ENCODE assay signal across 29 mouse cellular contexts in genomic region chr17:12607202-12607601, GRCm38 (mm10). TPM values are rescaled to one million over a fixed set of nuclear protein-coding genes. Genes with fewer than 3 reads are reported as not detected.
A peak's percentile ranks its signal among the peaks of the same experiment; 100 is the strongest.
DNase-seq lines count a peak whose midpoint lies in the region; ATAC-seq and TF ChIP-seq lines count a peak whose summit lies in the region.
"Had no signal": no experiment of that assay in that cellular context is flagged by ENCODE, and none has a peak within 500 bp of the region (broad histone marks: within the 10 kb centered on the region; RNA-seq: fewer than 3 reads in every experiment).

No protein-coding gene starts in this region.

- 0 out of 2 replicates have a peak, but pooled peaks cover 6% of the 10 kb centered on the region for H3K4me1 ChIP-seq in heart, embryonic 15.5 days (replicated peaks)
- H3K4me1 ChIP-seq in heart, embryonic 11.5 days (ENCODE audit: control insufficient read depth, insufficient read depth, low read length): 0 out of 2 replicates have a peak, but pooled peaks cover 3% of the 10 kb centered on the region
- H3K4me1 ChIP-seq in lung, embryonic 14.5 days (ENCODE audit: insufficient read depth): no peaks in the 10 kb centered on the region
- H3K4me1 ChIP-seq: embryonic facial prominence, embryonic 12.5 days; hindbrain, embryonic 10.5 days; hindbrain, embryonic 15.5 days; limb, embryonic 13.5 days; midbrain, embryonic 12.5 days; neural tube, embryonic 12.5 days had no signal

- no peak overlapping the region for H3K4me3 ChIP-seq in heart, embryonic 15.5 days
- H3K4me3 ChIP-seq in heart, embryonic 11.5 days (ENCODE audit: low read depth, low read length): no peak overlapping the region
- no peak overlapping the region for H3K4me3 ChIP-seq in lung, embryonic 14.5 days (ENCODE audit: low read depth, low read length)
- H3K4me3 ChIP-seq: embryonic facial prominence, embryonic 12.5 days; heart, embryonic 10.5 days; hindbrain, embryonic 10.5 days; hindbrain, embryonic 15.5 days; limb, embryonic 13.5 days; megakaryocyte, embryonic 14.5 days; midbrain, embryonic 12.5 days; myocyte; neural tube, embryonic 12.5 days had no signal

- no peaks in the 10 kb centered on the region for H3K9me3 ChIP-seq in heart, embryonic 15.5 days (replicated peaks)
- H3K9me3 ChIP-seq in heart, embryonic 11.5 days (replicated peaks; ENCODE audit: control insufficient read depth, low read length): no peaks in the 10 kb centered on the region
- no peaks in the 10 kb centered on the region for H3K9me3 ChIP-seq in lung, embryonic 14.5 days (ENCODE audit: low read depth, low read length)
- H3K9me3 ChIP-seq: embryonic facial prominence, embryonic 12.5 days; heart, embryonic 10.5 days; hindbrain, embryonic 10.5 days; hindbrain, embryonic 15.5 days; limb, embryonic 13.5 days; megakaryocyte, embryonic 14.5 days; midbrain, embryonic 12.5 days; neural tube, embryonic 12.5 days had no signal

- no peak overlapping the region for H3K27ac ChIP-seq in heart, embryonic 15.5 days
- H3K27ac ChIP-seq in heart, embryonic 11.5 days (ENCODE audit: low read depth, low read length): no peak overlapping the region
- H3K27ac ChIP-seq in lung, embryonic 14.5 days (ENCODE audit: low read depth): no peak overlapping the region
- H3K27ac ChIP-seq: embryonic facial prominence, embryonic 12.5 days; heart, embryonic 10.5 days; hindbrain, embryonic 10.5 days; hindbrain, embryonic 15.5 days; limb, embryonic 13.5 days; midbrain, embryonic 12.5 days; neural tube, embryonic 12.5 days had no signal

- H3K36me3 ChIP-seq in heart, embryonic 15.5 days: no peaks in the 10 kb centered on the region
- no peaks in the 10 kb centered on the region for H3K36me3 ChIP-seq in heart, embryonic 11.5 days (ENCODE audit: control insufficient read depth, insufficient read depth, low read length)
- no peaks in the 10 kb centered on the region for H3K36me3 ChIP-seq in lung, embryonic 14.5 days (ENCODE audit: insufficient read depth)
- H3K36me3 ChIP-seq: embryonic facial prominence, embryonic 12.5 days; heart, embryonic 10.5 days; hindbrain, embryonic 10.5 days; hindbrain, embryonic 15.5 days; limb, embryonic 13.5 days; midbrain, embryonic 12.5 days; neural tube, embryonic 12.5 days had no signal

- TF ChIP-seq CTCF in lung, embryonic 14.5 days (IDR thresholded peaks at IDR 0.05; ENCODE audit: low read depth): no peak

- peak; percentile 52 for DNase-seq in adrenal gland, postnatal 14 days
- DNase-seq in adrenal gland, adult 18-20 months (ENCODE audit: low spot score in 2 of 2): no peak
- DNase-seq in lung, embryonic 14.5 days: no peak
- no peak for DNase-seq in lung, postnatal 4 days
- DNase-seq: cerebellum, adult 11-12 months; cerebellum, adult 9-11 months; embryo, embryonic 11 days; right cerebral cortex, adult 18-20 months; spleen, adult 18-20 months; thymus, adult 2 months; thymus, postnatal 36 days had no signal

- ATAC-seq in heart, embryonic 15.5 days (replicated peaks; ENCODE audit: insufficient number of reproducible peaks, insufficient read depth, low FRiP score, low read depth): 0 out of 2 replicates have a peak, but pooled peaks have one; percentile 18
- no peak for ATAC-seq in heart, embryonic 11.5 days (replicated peaks; ENCODE audit: insufficient number of reproducible peaks, low FRiP score, low TSS enrichment)
- peak; percentile 41; the same call in 1 of the 2 replicates for ATAC-seq in lung, embryonic 14.5 days (ENCODE audit: insufficient read depth)
- ATAC-seq in megakaryocyte progenitor cell, adult 5-6 weeks (replicated peaks; ENCODE audit: poor library complexity): no peak
- ATAC-seq: forebrain, embryonic 14.5 days; Patski had no signal

- H3K27me3 ChIP-seq in heart, embryonic 15.5 days: no peaks in the 10 kb centered on the region
- no peaks in the 10 kb centered on the region for H3K27me3 ChIP-seq in heart, embryonic 11.5 days (ENCODE audit: control insufficient read depth, insufficient read depth, low read length)
- H3K27me3 ChIP-seq in lung, embryonic 14.5 days (ENCODE audit: insufficient read depth, low read length): no peaks in the 10 kb centered on the region
- H3K27me3 ChIP-seq: embryonic facial prominence, embryonic 12.5 days; hindbrain, embryonic 15.5 days; limb, embryonic 13.5 days; midbrain, embryonic 12.5 days; neural tube, embryonic 12.5 days had no signal

- H3K9ac ChIP-seq in heart, embryonic 15.5 days: no peak overlapping the region
- H3K9ac ChIP-seq in heart, embryonic 11.5 days (ENCODE audit: low read depth, low read length): no peak overlapping the region
- H3K9ac ChIP-seq in lung, embryonic 14.5 days: no peak overlapping the region
- H3K9ac ChIP-seq: embryonic facial prominence, embryonic 12.5 days; hindbrain, embryonic 15.5 days; limb, embryonic 13.5 days; midbrain, embryonic 12.5 days; neural tube, embryonic 12.5 days had no signal

- no peak overlapping the region for H3K4me2 ChIP-seq in heart, embryonic 15.5 days
- H3K4me2 ChIP-seq in heart, embryonic 11.5 days: no peak overlapping the region
- no peak overlapping the region for H3K4me2 ChIP-seq in lung, embryonic 14.5 days
- H3K4me2 ChIP-seq: embryonic facial prominence, embryonic 12.5 days; hindbrain, embryonic 15.5 days; limb, embryonic 13.5 days; liver, embryonic 11.5 days; midbrain, embryonic 12.5 days; neural tube, embryonic 12.5 days had no signal

RNA-seq across cellular contexts. Expression of gene Slc22a2, which starts 23.3 kb away (rescaled TPM):
- total RNA-seq in adrenal gland, postnatal 14 days (2021): 0.78 and 1.4 TPM in 2 replicates
- total RNA-seq in adrenal gland, adult 18-20 months (2021): under 1 TPM; 0.43 to 0.61 TPM
- polyA plus RNA-seq in heart, embryonic 15.5 days (2015; fragmentation: Nextera tagmentation; extraction: Ambion mirVana): not detected in 2 replicates
- not detected in 2 replicates for polyA plus RNA-seq in heart, embryonic 11.5 days (2014; fragmentation: Nextera tagmentation; extraction: Ambion mirVana)
- polyA plus RNA-seq in lung, embryonic 14.5 days (2014; fragmentation: Nextera tagmentation; extraction: Ambion mirVana): not detected in 2 replicates
- not detected in 2 replicates for total RNA-seq in megakaryocyte progenitor cell, adult 5-6 weeks (2015)
- total RNA-seq in megakaryocyte progenitor cell, adult 5-6 weeks (2017): not detected in 2 replicates
- total RNA-seq: MEL had no signal
- polyA plus RNA-seq: embryonic facial prominence, embryonic 12.5 days; heart, embryonic 10.5 days; heart, postnatal 0 days; hindbrain, embryonic 10.5 days; limb, embryonic 13.5 days; liver, embryonic 11.5 days; liver, embryonic 16.5 days; myocyte; Patski had no signal

Comparison
In these comparisons a context has a peak if more than half of its experiments do, and no peak if none do; other contexts are left out.
1. ATAC-seq: peak in heart, embryonic 15.5 days (single experiment) and lung, embryonic 14.5 days (single experiment); none in heart, embryonic 11.5 days (single experiment) and megakaryocyte progenitor cell, adult 5-6 weeks (single experiment).